Mouse (Mus musculus): Measurements from ENCODE around the gene Ubc. TPM values are rescaled to one million over a fixed set of nuclear protein-coding genes. Genes with fewer than 3 reads are reported as not detected.
A peak's percentile ranks its signal among the peaks of the same experiment; 100 is the strongest.
"Not testable (repeated sequence)": the region's sequence is repeated elsewhere in the genome, so short reads cannot be mapped to it uniquely, and the experiment has no call there.

The Ubc gene
- polyA plus RNA-seq, 1 experiment from 2014 or later = 782 TPM

DNA sequence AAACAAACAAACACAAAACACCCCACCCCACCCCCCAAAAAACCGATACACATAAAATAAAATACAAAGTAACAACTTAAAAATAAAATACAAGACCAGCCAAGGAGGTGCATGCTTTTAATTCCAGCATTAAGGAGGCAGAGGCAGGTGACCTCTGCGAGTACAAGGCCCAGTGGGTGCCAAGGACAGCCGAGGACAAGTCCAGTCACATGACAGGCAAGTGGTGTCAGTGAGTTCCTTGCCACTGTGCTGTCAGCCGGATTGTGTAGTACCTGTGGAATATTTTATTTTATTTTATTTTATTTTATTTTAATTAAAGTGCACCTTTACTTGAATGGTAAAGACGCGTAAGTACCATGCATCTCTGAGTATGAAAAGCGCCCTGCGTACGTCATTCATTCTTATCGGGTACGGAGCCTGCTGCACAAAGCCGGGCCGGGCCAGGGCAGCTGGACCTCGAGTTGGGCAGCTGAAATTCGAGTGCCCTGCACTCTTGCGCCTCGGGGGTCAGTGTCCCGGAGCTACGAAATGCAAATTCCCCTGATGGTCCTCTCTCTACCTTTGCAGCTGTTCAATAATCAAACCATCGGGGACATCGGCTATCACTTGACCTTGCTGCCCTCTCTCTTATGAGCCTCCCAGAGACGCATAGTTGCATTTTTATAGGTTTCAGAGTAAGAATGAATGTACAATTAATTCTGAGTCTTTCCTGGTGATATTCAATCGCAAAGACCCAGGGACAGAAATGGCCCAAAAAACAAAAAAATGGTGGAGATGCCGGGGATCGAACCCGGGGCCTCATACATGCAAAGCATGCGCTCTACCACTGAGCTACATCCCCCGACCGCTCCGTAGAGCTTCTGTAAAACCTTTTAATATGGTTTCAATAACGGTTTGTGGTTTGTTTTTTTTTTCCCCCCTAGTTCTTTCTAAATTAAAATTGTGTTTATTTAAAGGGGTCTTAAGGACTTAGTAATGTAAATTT is 13.8 kb upstream of the Ubc start:
- peak overlapping the region; percentile 23; the same call in 1 of the 2 replicates for H3K9ac ChIP-seq
- H3K4me3 ChIP-seq = peak overlapping the region; percentile 45
- 10% methylated on average over 31 of the region's 31 CpGs for WGBS
- no peaks in the 10 kb centered on the region for H3K27me3 ChIP-seq
- H3K36me3 ChIP-seq = no peaks in the 10 kb centered on the region
- peak overlapping the region; percentile 58 for H3K27ac ChIP-seq
- H3K9me3 ChIP-seq (replicated peaks) = no peaks in the 10 kb centered on the region
- no peak; the same call in 1 of the 2 replicates for ATAC-seq (replicated peaks; ENCODE audit: insufficient number of reproducible peaks, insufficient read depth, low FRiP score, low read depth)
- H3K4me1 ChIP-seq (replicated peaks) = peaks cover 19% of the 10 kb centered on the region
- peak overlapping the region; percentile 84 for H3K4me2 ChIP-seq

DNA sequence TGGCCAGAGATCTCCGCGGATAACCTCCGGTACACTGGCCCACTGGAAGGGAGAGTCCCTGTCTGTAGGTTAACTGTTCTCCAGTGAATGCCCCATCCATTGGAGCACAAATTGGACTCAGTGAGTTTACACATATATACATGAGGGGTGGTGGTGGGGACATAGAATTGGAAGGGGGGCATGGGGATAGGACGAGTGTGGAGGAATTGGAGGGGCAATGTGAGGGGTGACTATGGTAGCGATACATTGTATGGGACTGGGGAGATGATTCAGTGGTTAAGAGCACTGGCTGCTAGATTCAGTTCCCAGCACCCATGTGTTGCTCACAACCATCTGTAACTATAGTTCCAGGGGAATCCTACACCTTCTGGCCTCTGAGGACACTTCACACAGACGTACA is 13.0 kb upstream of the Ubc start:
- Histone ChIP-seq H3K36me3 (no peaks in the 10 kb centered on the region), H3K27ac (no peak overlapping the region), H3K4me1 (replicated peaks) (peaks cover 17% of the 10 kb centered on the region), H3K27me3 (no peaks in the 10 kb centered on the region), H3K4me3 (no peak overlapping the region), H3K4me2 (no peak overlapping the region), H3K9ac (no peak overlapping the region), H3K9me3 (replicated peaks) (no peaks in the 10 kb centered on the region)
- no peak for ATAC-seq (replicated peaks; ENCODE audit: insufficient number of reproducible peaks, insufficient read depth, low FRiP score, low read depth)
- WGBS = 73% methylated on average over 6 of the region's 6 CpGs

DNA sequence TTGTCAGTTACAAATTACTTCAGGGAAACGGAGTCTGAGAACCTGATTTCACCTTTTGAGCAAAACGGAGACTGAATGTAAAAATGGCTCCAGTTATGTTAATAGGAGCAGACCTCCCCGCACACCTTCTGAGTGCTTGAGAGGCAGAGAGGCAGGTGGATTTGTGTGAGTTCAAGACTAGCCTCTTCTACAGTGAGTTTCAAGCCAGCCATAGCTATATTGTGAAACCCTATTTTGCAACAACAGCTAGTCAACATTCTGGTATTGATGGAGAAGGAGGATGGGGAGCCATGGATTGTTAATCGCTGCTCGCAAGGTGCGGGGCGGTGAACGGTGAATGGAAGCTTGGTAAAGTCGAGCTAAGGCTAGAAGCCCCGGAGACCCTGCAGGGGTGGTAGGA is 12.5 kb upstream of the Ubc start:
- H3K9ac ChIP-seq = no peak overlapping the region
- WGBS = 56% methylated on average over 10 of the region's 10 CpGs
- H3K27me3 ChIP-seq = no peaks in the 10 kb centered on the region
- no peaks in the 10 kb centered on the region for H3K9me3 ChIP-seq (replicated peaks)
- H3K36me3 ChIP-seq = no peaks in the 10 kb centered on the region
- H3K4me1 ChIP-seq (replicated peaks) = peaks cover 17% of the 10 kb centered on the region
- no peak overlapping the region for H3K27ac ChIP-seq
- no peak for ATAC-seq (replicated peaks; ENCODE audit: insufficient number of reproducible peaks, insufficient read depth, low FRiP score, low read depth)
- H3K4me2 ChIP-seq = no peak overlapping the region
- H3K4me3 ChIP-seq = no peak overlapping the region

DNA sequence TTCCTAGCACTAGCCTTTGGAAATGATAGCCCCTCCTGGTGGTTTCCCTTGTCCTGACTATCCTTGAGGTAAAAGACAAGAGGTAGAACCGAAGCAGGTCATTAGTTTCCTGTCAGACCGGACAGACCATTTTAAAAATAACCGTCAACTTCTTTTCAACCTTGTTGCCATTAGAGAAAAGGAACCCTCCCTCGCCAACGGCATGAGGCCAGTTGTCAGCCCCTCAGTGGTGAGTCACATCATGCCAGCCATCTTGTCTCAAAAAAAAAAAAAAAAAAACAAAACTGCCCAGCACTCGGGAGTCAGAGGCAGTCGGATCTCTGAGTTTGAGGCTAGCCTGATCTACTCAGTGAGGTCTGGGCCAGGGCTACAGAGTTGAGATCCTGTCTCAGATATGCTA is 10.9 kb upstream of the Ubc start:
- Histone ChIP-seq H3K4me1 (replicated peaks) (peaks cover 6% of the 10 kb centered on the region), H3K27me3 (no peaks in the 10 kb centered on the region), H3K9ac (no peak overlapping the region), H3K36me3 (no peaks in the 10 kb centered on the region), H3K4me3 (no peak overlapping the region), H3K4me2 (no peak overlapping the region), H3K9me3 (replicated peaks) (no peaks in the 10 kb centered on the region), H3K27ac (no peak overlapping the region)
- 47% methylated on average over 7 of the region's 7 CpGs for WGBS
- ATAC-seq (replicated peaks; ENCODE audit: insufficient number of reproducible peaks, insufficient read depth, low FRiP score, low read depth) = no peak

DNA sequence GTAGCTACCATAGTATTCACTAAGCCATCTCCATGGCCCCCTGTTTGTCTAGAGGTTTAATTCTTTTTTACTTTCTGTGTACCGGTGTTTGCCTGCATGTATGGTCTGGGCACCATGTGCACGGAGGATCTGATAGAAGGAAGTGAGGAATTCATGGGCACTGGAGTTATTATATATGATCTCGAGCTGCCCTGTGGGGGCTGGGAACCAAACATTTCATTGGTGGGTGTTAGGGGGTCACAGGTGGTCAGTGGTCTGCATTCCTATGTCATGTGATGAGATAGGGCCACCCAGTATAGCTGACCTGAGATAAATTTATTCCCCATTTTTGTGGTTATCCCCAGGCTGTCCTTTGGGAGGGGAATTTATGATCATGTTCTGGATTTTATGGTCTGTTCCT is 5.0 kb upstream of the Ubc start:
- Histone ChIP-seq H3K9ac (no peak overlapping the region), H3K9me3 (replicated peaks) (no peaks in the 10 kb centered on the region), H3K36me3 (no peaks in the 10 kb centered on the region), H3K4me2 (peak overlapping the region; percentile 62; the same call in 1 of the 2 replicates), H3K27ac (peak overlapping the region; percentile 97), H3K27me3 (no peaks in the 10 kb centered on the region), H3K4me3 (no peak overlapping the region), H3K4me1 (replicated peaks) (peaks cover 41% of the 10 kb centered on the region)
- WGBS = 67% methylated on average over 3 of the region's 3 CpGs
- no peak for ATAC-seq (replicated peaks; ENCODE audit: insufficient number of reproducible peaks, insufficient read depth, low FRiP score, low read depth)

DNA sequence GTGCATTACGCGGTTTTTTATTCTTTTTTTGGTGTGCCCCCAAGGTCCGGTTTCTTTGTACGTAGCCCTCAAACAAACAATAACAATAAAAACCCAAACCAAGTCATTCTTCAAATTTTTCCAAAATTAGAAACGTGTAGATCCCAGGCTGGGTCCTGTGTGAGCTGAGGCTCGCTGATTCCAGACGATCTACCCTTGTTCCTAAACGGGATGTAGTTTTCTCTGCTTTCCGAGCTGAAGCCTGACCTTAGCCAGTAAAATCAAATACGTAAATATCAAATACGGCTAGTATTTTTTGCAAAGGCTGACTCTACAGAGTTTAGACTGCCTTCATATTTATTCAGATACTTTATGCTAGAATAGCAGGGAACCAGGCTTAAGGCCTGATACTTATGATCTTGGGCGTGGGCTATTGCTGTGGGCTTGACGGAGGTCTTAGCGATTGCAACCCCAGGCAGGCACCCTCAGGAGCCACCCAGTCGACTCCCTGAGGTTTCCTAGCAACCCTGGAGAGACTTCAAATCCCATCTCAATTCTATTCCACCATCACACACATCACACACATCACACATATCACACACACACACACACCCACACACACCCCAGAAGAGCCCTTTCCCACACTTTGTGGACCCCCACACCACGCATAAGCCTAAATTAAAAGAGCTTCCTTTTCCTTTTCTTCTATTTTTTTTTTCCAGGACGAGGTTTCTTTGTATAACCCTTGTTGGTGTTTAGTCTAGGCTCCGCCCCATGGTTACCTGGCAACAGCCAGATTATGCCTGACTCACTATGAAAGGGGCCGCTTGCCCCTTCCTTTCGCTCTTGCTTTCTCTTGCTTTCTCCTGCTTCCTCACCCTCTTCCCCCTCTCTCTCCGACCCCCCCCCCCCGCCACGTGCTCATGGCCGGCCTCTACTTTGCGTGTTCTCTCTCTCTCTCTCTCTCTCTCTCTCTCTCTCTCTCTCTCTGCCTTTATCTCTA is 3.9 kb upstream of the Ubc start:
- 14% methylated on average over 22 of the region's 25 CpGs for whole genome bisulfite sequencing
- Histone ChIP-seq H3K9ac (peak overlapping the region; percentile 54), H3K27me3 (no peaks in the 10 kb centered on the region)

DNA sequence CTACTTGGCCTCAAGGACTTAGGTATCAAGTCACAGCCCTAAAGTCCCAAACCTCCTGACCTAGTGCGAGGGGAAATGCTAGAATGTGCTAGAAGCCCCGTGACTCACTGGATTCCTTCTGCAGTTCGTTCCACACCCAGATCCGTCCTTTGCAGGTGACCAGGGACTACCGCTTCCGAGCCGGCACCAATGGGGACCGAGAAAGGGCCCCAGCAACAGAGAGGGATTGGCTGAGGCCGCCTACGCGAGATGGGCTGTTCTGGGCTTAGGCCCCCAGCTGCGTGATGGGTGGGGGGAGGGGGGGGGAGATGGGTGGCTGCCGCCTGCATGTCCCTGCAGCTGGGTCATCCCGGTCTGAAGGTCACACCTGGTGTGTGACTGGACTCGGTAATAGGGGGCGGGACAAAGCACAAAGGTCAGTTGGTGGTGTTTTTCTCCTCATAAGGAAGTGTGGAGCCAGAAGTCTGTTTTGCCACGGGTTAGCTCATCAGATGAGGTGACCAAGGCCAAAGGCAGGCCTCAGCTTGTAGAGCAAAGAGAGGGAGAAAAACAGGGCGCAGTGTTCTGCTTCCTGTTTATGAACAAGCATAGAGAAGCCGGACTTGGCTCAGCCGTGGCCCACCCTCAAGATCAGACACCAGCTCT is 3.1 kb upstream of the Ubc start:
- peak overlapping the region; percentile 97 for H3K27ac ChIP-seq
- peak; percentile 93 for ATAC-seq (replicated peaks; ENCODE audit: insufficient number of reproducible peaks, insufficient read depth, low FRiP score, low read depth)
- H3K36me3 ChIP-seq = no peaks in the 10 kb centered on the region
- no peaks in the 10 kb centered on the region for H3K27me3 ChIP-seq
- H3K4me2 ChIP-seq = peak overlapping the region; percentile 62
- H3K4me3 ChIP-seq = peak overlapping the region; percentile 38
- H3K9me3 ChIP-seq (replicated peaks) = no peaks in the 10 kb centered on the region
- peaks cover 45% of the 10 kb centered on the region for H3K4me1 ChIP-seq (replicated peaks)
- WGBS = 0% methylated on average over 19 of the region's 20 CpGs
- H3K9ac ChIP-seq = peak overlapping the region; percentile 54

More for the DNA sequence above, 3.9 kb upstream of the Ubc start:
- H3K36me3 ChIP-seq = no peaks in the 10 kb centered on the region
- H3K4me1 ChIP-seq (replicated peaks) = peaks cover 41% of the 10 kb centered on the region
- no peaks in the 10 kb centered on the region for H3K9me3 ChIP-seq (replicated peaks)
- peak overlapping the region; percentile 38 for H3K4me3 ChIP-seq
- peak overlapping the region; percentile 97 for H3K27ac ChIP-seq
- ATAC-seq (replicated peaks; ENCODE audit: insufficient number of reproducible peaks, insufficient read depth, low FRiP score, low read depth) = peak; percentile 27; the same call in 1 of the 2 replicates
- peak overlapping the region; percentile 62 for H3K4me2 ChIP-seq

DNA sequence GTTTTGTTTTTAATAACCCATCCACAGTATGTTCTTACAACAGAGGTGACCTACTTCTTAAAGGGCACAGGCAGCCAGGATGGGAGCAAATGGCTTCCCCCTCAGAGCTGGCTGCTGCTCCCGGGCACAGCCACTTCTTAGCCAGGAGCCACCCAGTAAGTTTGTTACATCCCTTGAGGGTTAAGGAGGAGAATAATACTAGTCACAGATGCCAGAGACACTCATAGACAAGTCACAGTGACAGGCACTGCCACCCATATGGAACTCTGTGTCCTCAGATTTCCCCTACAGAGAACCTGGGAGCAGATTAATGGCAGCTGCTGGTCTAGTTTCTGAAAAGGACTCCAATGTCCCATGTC is 2.6 kb upstream of the Ubc start:
- ATAC-seq (replicated peaks; ENCODE audit: insufficient number of reproducible peaks, insufficient read depth, low FRiP score, low read depth) = no peak
- Histone ChIP-seq H3K27ac (peak overlapping the region; percentile 97), H3K9me3 (replicated peaks) (no peaks in the 10 kb centered on the region), H3K9ac (peak overlapping the region; percentile 47; the same call in 1 of the 2 replicates), H3K4me3 (0 out of 2 replicates have a peak overlapping the region, but pooled peaks have one; percentile 20), H3K36me3 (no peaks in the 10 kb centered on the region), H3K4me1 (replicated peaks) (peaks cover 46% of the 10 kb centered on the region), H3K27me3 (no peaks in the 10 kb centered on the region), H3K4me2 (peak overlapping the region; percentile 62)
- WGBS = 42% methylated on average over 1 of the region's 1 CpGs

DNA sequence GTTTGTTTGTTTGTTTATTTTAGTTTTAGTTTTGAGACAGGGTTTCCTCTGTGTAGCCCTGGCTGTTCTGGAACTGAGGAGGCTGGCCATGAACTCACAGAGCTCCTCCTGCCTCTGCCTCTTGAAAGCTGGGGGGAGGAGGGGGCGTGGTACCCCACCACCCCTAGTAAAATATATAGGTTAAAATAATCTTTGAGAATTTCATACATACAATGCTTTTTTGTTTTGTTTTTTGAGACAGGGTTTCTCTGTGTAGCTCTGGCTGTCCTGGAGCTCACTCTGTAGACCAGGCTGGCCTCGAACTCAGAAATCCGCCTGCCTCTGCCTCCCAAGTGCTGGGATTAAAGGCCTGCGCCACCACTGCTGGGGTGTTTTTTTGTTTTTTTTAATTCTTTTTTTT is 2.2 kb upstream of the Ubc start:
- H3K36me3 ChIP-seq; H3K9me3 ChIP-seq (replicated peaks); H3K4me3 ChIP-seq; H3K27me3 ChIP-seq; ATAC-seq (replicated peaks; ENCODE audit: insufficient number of reproducible peaks, insufficient read depth, low FRiP score, low read depth); H3K9ac ChIP-seq: not testable (repeated sequence)
- Histone ChIP-seq H3K4me2 (peak overlapping the region; percentile 39; the same call in 1 of the 2 replicates), H3K4me1 (replicated peaks) (peaks cover 46% of the 10 kb centered on the region), H3K27ac (peak overlapping the region; percentile 97)
- 89% methylated on average over 4 of the region's 4 CpGs for WGBS

DNA sequence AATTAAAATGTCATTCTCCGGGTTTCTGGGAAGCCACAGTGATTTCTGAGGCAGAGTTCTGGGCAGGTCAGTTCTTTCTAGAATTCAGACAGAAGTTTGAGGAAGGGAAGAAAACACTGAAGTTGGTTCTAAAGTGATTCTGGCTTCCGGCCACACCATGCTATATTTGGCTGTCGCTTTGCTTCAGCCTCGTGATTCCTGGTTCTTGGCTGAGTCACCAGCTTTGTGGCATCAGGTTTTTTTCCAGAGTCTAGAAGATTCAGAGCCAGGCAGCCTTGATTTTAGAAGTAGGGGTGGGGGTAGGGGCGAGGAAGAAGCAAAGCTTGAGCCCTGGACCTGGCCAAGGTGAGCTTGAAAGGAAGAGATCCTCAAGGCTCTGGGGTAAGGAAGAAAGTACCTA is 1.6 kb upstream of the Ubc start:
- Histone ChIP-seq H3K27me3 (no peaks in the 10 kb centered on the region), H3K9ac (peak overlapping the region; percentile 38), H3K4me1 (replicated peaks) (peaks cover 46% of the 10 kb centered on the region), H3K36me3 (no peaks in the 10 kb centered on the region), H3K27ac (peak overlapping the region; percentile 97), H3K4me2 (peak overlapping the region; percentile 39), H3K4me3 (no peak overlapping the region), H3K9me3 (replicated peaks) (no peaks in the 10 kb centered on the region)
- 30% methylated on average over 5 of the region's 5 CpGs for WGBS
- no peak for ATAC-seq (replicated peaks; ENCODE audit: insufficient number of reproducible peaks, insufficient read depth, low FRiP score, low read depth)

Data from heart, embryonic 15.5 days (tissue).